Mouse (Mus musculus) urinary bladder, adult 2 months (tissue): ENCODE data around the gene Bcar1. TPM values are rescaled to one million over a fixed set of nuclear protein-coding genes. Genes with fewer than 3 reads are reported as not detected.

ENCODE experiments used
- DNase-seq: peaks from one replicate; pipeline ENCODE4 v3.0.0; 2022; ENCODE audit warnings: low spot score
- polyA plus RNA-seq: library from polyadenylated mRNA; depleted of rRNA; stranded (reverse); fragments of >200 nt; gene quantifications from 2 replicates; pipeline ENCODE4 v1.2.3, GENCODE M21; 2012

Gene Bcar1
- polyA plus RNA-seq, 1 experiment, result 42.5 TPM

DNA sequence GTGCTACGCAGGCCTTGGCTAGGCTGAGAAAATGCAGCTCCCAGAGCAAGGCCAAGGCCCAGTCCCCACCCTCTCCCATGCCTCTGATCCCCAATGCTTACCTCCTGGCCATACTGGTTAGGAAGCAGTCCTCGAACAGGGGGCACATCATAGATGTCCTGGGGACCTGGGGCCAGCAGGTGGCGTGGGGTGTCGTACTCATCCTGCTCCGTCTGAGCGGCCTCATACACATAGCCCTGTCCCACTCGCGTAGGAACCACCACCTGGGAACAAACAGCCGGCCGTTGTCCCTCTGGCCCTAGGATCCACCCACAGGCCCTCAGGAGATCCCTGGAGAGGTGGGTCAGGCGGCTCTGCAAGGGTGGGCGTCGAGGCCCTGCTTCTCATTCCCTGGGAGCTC, 28.1 kb downstream of the Bcar1 start:
- peak; percentile 21 for DNase-seq

DNA sequence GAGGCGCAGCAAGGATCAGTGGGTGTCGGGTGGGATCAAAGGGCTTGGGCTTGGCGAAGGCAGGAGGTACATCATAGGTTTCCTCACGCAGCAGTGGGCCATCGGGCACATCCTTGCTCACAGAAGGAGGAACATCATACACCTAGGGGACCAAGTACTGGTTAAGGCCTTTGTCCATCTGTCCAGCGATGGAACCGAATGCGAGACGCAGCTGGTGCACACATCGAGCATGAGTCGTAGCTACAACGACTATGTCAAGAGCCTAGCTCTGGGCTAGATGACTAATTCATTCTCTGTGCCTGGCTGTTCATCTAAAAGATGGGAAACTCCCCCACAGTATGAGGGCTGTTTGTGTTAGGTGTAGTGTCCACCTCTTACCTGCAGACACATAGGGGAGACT, 29.3 kb downstream of the Bcar1 start:
- DNase-seq, result no peak

DNA sequence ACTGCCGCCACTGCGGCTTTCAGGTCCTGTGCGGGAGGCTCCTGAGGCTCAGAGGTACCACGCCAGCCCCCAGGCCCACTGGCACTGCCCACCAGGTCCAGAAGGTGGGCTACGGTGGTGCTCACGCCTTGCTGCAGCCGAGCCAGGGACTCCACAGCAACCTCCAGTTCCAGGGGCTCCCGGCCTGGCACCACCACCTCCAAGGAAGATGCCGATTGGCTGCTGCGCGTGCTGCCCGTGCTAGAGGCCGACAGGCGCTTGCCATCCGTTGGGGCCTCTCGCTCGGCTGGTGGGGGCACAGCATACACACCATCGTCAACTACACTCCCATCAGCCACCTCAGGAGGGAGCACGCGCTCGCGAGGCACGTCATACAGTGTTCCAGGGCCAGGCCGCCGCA, 29.8 kb downstream of the Bcar1 start:
- DNase-seq, result no peak

DNA sequence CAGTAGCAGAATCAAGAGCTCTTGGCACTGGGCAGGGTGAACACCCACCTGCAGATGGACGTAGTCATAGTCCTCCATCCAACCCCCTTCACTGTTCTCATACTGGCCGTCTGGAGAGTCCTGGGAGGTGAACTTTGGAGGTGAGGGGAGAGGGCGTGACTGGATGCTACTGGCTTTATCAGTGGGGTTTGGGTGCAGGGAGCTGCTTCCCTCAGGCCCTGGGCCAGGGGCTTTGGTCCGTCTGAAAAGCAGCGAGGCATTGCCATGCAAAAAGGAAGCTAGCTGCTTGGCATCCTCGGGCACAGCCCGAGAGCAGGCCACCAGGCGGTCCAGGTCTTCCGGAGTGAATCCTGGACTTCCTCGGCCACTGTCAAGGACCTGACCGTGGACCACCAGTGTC, 30.3 kb downstream of the Bcar1 start:
- peak; percentile 18 for DNase-seq

DNA sequence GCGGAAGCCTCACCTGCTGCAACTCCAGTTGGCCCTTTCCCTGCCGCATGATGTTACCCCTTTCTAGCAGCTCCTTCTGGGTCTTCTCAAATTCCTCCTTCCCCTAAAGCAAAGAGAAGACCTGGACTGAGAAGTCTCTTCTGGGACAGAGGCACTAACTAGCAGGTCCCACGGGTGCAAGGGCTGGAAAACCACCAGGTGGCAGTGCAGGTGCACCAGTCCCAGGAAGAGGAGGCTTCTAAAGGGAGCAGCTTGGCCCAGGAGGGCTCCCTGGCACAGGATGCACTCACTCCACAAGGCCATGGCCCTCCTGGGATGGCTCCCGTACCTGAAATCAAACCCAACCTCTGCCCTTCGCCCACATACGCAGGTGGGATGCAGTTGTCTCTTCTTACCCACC, 31.0 kb downstream of the Bcar1 start:
- DNase-seq, result peak; percentile 48

DNA sequence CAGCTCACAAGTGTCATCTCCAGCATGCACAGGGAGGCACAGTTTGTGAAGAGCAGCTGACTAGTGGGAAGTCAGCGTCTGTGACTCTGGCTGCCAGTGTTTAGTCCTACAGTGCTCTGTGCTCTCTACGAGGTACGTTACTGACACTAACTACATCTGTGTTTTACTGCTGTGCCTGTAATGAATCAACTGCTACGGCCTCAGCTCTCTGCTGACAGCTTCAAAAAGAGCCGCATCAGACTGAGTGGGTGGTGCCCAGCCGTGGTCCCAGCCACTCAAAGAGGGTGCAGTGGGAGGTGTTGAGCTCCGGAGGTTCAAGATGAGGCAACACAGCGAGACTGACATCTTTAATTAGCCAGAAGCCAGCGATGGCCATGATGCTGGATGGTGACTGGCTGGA, 31.5 kb downstream of the Bcar1 start:
- DNase-seq, result no peak

DNA sequence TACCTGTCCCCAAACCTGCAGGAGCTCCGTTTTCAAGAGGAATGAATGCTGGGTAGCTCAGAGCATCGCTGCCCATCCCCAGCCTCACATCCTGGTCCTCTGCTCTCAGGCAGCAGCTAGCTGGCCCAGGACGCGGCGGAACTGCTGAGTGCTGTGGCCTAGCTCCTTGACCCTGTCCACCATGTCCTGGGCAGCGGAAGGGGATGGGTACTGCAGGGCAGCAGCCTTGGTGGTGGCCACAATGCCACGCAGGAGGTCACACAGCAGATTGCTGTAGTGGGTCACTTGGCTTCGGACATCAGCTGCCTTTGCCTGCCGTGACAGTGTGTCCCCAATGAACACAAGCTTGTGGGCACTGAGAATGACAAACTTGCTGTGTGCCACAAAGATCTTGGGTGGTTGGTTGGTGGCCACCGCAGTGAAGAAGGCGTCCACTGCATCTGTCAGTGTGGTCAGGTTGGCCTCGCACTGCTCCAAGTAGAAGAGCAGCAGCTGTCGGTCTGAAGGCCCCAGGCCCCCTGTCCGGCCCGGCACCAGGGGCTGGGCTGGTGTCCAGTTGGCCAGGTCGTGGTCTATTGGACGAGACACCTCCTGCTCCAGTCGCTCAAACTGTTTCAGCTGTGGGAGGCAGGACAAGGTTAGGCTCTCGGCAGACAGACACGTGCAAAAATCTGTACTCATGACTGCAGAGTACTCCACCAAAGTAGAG, 32.7 kb downstream of the Bcar1 start:
- DNase-seq, result no peak

DNA sequence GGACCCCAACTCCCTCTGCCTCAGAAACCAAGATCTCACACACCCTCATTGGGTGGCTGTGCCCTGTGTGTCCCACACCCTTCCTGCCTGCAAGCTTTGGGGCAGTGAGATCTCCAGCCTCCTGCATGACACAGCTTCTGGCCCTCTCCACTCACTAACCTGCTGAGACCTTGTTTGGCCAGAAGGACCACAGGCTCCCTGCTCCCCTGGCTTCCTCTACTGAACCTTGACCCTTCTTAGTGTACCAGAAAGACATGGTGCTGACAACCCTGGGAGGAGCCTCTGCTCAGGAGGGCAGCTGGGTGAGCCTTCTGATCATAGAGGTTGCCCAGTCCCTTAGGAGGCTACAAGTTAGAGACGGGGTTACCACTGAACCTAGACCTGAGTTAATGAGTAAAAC, 34.4 kb downstream of the Bcar1 start:
- no peak for DNase-seq

DNA sequence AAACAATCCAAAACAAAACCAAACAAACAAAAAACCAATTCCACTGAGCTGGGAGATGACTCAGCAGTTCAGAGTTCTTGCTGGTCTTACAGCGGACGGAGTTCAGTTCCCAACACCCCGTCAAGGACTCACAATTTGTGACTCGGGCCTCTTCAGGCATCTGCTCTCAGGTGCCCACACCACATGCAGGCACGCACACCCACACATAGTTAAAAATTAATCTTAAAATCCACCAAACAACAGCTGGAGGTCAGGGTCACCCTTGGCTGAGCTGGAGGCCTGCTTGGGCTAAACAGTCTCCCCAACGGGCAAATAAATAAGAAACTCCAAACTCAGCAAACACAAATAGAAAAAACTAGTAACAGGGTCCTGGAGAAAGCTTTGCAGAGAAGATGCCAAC, 35.3 kb downstream of the Bcar1 start:
- DNase-seq, result no peak

DNA sequence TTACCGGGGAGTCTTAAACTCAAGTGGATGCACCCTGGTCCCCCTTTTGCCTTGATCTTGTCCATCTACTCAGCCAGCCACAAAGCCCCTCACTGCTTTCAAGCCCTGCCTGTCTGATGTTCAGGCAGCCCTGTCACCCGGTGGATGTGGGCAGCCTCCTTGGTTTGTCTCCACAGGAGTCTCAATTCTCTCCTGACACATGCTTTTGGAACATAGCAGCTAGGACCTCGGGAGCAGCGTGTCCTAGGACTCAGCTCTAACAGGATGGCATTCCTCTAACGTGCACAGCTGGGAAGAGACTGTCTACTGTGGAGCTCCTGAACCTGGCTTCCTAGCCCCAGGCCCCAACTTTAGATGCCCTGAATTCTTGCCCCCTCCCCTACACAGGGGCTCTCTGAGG, 37.9 kb downstream of the Bcar1 start:
- DNase-seq, result no peak

DNA sequence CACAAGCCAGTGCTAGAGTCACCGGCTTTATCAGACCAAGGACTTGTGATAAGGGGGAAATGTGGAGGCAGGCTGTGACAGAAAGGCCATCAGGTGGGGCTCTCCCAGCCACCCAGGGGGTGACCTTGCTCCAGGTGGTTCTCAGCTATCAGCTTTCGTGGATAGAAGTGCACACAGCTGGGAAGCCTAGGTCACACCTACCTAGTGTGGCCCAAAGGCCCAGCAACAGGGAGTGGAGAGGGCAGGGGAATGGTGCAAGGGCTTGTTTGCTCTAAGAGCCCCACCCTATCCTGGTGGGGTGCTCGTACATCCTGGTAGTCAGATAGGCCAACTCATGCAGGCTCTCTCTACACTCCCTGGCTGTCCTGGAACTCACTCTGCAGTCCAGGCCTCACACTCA, 38.4 kb downstream of the Bcar1 start:
- DNase-seq, result no peak

DNA sequence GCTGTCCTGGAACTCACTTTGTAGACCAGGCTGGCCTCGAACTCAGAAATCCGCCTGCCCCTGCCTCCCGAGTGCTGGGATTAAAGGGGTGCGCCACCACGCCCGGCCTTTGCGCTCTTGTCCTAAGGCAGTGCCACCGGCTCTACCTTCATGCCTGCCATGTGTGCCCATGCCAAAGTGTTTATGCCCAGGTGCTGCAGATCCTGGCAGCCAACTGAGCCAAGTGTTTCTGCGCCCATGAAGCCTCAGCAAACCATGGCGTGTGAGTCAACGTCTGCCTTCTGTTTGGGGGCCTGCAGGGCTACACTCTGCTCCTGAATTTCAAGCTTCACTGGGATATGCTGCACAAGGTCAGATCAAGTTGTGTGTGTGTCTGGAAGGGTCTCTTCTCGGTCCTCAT, 39.0 kb downstream of the Bcar1 start:
- no peak for DNase-seq

DNA sequence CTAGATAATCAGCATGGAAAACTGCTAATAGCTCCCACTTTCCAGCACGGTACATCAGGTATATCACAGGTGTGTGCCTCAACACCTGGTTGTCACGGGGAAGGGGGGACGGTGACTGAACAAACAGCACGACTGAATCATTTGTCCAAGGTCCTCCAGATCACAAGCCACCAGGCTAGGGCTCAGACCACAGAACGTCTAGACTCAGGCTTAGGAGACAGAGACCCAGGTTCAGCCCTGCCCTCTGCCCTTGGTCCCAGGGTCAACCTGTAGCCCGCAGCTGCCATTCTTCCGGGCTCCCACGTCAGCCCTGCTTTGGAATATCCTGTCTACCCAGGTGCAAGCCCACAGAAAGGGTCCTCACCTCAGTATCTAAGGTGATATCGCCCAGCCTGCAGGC, 42.2 kb downstream of the Bcar1 start:
- no peak for DNase-seq

DNA sequence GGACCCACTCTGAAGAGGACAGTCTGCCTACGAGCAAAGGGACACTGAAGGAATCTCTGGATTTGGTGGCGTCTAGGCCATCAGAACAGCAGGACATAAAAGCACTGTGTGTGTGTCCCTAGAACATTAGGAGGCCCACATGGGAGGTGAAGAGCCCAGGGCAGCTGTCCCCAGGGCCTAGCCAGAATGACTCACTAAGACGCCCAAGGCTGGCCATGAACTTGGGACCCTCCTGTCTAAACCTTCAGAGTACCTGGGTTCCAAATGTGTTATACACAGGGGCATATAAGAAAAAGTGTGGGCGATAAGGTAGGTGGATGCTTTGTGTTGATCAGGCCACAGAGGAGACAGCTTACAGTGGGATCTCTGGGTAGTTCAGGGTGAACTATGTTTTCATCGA, 42.9 kb downstream of the Bcar1 start:
- DNase-seq, result no peak

DNA sequence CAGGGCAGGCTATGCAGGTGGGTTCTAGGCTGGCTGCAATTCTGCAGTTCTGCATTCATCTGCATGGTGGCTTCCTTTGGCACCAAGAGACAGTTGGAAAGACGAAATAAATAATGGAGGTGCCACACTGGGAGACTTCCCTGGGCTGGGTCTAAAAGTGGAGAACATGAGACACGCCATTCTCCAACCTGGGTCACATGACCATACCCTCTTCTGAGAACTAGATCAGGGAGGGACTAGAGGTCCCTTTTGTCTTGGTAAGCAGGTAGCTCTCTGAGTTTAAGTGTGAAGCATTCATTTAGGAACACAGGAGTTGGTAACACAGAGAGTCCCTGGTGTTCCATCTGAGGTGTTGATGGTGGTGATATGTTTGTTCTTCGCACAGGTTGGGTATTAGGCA, 43.4 kb downstream of the Bcar1 start:
- no peak for DNase-seq

DNA sequence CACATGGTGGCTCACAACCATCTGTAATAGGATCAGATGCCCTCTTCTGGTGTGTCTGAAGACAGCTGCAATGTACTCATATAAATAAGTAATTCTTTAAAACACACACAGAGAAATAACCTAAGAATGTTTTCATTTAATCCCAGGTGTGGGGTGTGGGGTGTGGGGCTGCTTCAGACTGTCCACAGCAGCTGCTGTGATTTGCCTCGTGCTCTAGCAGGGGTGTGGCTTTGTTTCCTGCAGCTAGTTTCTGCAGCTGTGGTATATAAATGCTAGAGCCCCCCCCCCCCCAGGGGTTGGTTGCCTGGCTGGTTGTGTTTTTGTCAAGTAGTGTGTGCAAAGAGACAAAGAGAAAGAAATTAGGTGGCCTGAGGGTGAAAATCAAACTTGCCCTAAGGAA, 44.6 kb downstream of the Bcar1 start:
- no peak for DNase-seq

DNA sequence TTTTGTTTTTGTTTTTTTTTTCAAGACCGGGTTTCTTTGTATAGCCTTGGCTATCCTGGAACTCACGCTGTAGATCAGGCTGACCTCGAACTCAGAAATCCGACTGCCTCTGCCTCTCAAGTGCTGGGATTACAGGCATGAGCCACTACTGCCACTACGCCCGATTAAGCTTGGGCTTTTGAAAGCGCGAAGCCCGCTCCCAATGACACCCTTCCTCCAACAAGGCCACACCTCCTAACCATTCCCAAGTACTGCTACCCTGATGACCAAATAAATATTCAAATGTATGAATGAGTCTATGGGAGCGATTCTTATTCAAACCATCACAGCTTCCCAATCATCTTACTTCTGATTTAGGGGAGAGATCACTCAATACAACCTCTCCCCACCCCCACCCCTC, 46.0 kb downstream of the Bcar1 start:
- no peak for DNase-seq

DNA sequence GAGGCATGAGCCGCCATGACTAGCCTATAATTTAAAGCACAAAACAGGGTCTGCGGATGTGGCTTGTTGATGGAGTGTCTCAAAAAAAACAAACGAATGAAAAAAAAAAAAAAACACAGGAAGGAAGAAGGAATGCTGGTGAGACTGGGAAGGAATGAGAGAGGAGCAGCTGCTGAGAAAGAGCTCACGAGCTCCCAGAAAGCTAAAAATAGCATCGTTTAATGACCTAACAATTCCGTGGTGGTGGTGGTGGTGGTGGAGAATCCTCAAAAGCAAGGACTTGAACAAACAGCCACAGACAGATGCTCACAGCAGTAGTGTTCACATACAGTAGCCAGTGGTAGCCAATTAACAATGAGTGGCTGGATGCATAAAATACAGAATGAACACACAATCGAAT, 48.2 kb downstream of the Bcar1 start:
- DNase-seq, result no peak

DNA sequence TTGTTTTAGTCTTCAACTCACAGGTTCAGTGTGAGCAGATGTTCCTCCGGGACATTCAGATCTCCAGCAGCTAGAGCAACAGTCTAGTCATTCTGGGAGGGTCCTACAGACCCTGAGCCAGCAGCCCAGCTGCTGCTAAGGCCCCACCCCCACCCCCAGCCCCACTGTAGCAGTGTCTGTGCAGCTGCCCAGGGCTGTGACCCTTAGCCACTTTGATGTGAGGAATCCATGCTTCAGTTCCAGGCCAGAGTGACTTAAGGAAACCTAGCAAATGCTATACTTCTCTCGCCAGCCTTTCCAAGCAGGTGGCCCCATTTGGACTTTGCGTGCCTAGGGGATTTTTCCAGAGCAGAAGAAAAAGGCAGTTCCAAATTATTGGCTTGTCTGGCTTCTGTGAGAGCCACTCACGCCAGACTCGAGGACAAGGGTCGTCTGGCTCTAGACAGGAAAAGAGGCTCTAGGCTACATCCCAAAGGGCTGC, 50.3 kb downstream of the Bcar1 start:
- no peak for DNase-seq

DNA sequence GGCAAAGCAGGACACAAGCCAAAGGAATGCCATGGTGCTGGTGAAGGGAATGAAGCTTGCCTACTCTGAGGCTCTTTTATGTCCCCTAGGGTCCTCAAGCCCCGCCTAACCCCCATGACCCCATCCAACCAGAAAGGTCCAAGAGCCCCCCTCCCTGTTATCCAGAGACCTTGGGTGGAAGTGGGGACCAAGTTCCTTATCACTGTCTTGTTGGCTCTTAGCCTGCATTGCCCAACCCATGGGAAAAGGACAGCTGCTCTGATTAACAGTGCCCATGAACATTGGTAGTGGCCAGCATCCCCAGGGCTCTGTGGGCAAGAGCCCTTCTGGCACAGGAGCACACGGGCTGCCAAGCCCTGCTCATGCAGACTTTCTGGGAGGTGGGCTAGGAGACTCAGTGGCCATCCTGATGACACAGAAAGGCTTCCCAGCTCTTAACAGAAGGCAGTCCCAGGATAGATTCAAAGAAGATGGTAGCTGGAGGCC, 52.6 kb downstream of the Bcar1 start, which contains the start of gene Ctrb1:
Ctrb1 (minus strand) TSS at position 51 of the 486 bp plus-strand sequence.
- no peak for DNase-seq

DNA sequence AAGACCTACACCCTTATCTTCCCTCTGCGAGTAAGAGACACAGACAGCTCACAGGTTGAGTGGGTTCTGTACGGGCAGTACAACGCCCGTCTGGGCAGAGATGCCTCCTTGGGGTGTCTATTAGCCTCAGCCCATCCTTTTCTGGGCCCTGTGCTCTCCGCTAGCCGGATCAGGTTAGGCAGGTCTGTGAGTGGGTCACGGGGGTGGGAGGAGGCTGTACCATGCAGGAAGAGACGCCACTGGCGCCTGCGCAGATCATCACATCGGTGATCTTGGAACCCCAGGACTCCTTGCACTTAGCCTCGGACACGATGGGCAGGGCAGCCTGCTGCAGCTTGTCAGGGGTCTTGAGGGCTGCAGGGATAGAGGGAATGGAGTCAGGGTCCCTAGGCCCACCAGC, 56.7 kb downstream of the Bcar1 start:
- DNase-seq, result no peak

DNA sequence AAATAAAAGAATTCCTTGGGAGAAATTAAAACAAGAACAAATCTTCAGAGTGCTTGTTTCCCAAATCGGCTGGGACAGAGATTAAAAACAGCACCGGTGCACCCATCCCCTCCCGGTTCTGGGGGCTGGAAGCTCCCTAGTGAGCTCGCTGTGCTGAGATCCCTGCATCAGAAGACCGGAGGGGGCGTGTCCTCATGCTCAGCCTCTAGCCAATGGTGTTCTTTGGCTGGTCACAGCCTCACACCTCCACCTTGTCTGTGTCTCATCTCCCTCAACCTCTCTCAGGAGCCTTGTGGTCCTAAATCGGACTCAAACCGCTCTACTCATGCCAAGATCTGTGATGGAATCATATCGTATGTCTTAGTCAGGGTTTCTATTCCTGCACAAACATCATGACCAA, 61.1 kb downstream of the Bcar1 start:
- DNase-seq, result no peak

DNA sequence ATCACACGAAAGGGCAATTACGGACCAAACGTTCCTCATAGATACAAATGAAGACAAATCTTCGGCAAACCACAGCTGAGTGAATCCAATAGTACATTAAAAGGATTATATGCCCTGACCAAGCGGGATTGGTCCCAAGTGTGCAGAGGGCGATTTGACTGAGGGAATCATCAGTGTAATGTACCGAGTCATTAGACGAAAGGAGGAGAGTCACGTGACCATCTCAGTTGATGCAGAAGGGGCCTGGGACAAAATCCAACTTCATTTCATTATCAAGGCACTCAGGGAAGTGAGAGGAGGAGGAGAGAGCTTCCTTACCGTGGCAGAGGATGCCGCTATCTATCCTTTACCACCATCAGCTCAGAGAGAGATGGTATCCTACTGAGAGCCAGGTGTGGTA, 62.5 kb downstream of the Bcar1 start:
- no peak for DNase-seq

DNA sequence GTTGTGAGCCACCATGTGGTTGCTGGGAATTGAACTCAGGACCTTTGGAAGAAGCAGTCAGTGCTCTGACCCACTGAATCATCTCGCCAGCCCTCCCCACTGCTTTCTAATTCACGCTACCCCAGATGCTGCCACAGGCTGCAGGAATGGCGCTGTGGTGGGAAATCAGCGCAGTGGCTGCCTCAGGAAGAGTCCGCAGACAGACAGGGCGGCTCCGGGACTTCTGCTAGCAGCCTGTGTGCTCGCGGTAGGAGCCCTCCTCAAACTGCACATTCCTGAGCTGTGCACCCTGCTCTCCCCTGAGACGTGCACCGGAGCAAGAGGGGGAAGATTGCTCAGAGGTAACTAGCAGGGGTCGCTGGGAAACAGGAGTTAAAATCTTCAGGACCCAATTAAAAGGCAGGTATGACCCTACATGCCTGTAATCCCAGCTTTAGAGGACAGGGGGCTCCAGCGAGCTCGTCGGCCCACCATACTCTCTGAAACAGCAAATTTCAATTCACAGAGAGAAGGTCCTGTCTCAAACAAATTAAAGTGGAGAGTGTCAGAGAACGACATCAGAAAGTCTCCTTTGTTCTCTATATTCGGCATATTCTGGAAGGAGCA, 63.1 kb downstream of the Bcar1 start:
- DNase-seq, result no peak
